11 mouse cellular contexts compared by ENCODE assay signal in genomic region chr2:38560296-38561227, GRCm38 (mm10). TPM values are rescaled to one million over a fixed set of nuclear protein-coding genes. Genes with fewer than 3 reads are reported as not detected.
DNase-seq lines count a peak whose midpoint lies in the region; ATAC-seq and TF ChIP-seq lines count a peak whose summit lies in the region.
"Had no signal": no experiment of that assay in that cellular context is flagged by ENCODE, and none has a peak within 500 bp of the region (broad histone marks: within the 10 kb centered on the region; RNA-seq: fewer than 3 reads in every experiment).

No protein-coding gene starts in this region.

- ATAC-seq in forebrain, embryonic 12.5 days (ENCODE audit: low FRiP score) = no peak
- 0 out of 2 replicates have a peak, but pooled peaks have one; percentile 14 for ATAC-seq in lung, embryonic 14.5 days (ENCODE audit: insufficient read depth)
- peak; percentile 44; the same call in 1 of the 2 replicates for ATAC-seq in hindbrain, embryonic 12.5 days (ENCODE audit: low FRiP score)
- ATAC-seq: liver, embryonic 12.5 days had no signal

- DNase-seq in forebrain, embryonic 10.5 days (ENCODE audit: extremely low spot score, low spot score) = no peak
- DNase-seq in lung, embryonic 14.5 days = no peak
- DNase-seq in lung, adult 2 months = no peak
- DNase-seq in testis, postnatal 10 days (ENCODE audit: low spot score) = peak; percentile 53
- no peak for DNase-seq in ovary, postnatal 14 days (ENCODE audit: low spot score)
- no peak for DNase-seq in thymus, postnatal 36 days
- DNase-seq: cerebellum, adult 11-12 months; kidney, adult 2 months had no signal

- no peak for TF ChIP-seq CTCF in lung, embryonic 14.5 days (IDR thresholded peaks at IDR 0.05; ENCODE audit: low read depth)
- TF ChIP-seq CTCF in lung, adult 2 months (IDR thresholded peaks at IDR 0.05; ENCODE audit: insufficient read depth, low read length) = no peak

- H3K9me3 ChIP-seq in forebrain, embryonic 10.5 days = no peaks in the 10 kb centered on the region
- no peaks in the 10 kb centered on the region for H3K9me3 ChIP-seq in forebrain, embryonic 12.5 days
- H3K9me3 ChIP-seq in lung, embryonic 14.5 days (ENCODE audit: low read depth, low read length) = no peaks in the 10 kb centered on the region
- no peaks in the 10 kb centered on the region for H3K9me3 ChIP-seq in hindbrain, embryonic 12.5 days (replicated peaks)
- H3K9me3 ChIP-seq: liver, embryonic 12.5 days had no signal

- 57% methylated on average over 17 of the region's 17 CpGs for WGBS in forebrain, embryonic 10.5 days
- WGBS in forebrain, embryonic 12.5 days = 51% methylated on average over 17 of the region's 17 CpGs
- WGBS in lung, embryonic 14.5 days = 78% methylated on average over 17 of the region's 17 CpGs
- WGBS in lung, adult 2 months = 82% methylated on average over 17 of the region's 17 CpGs
- 51% methylated on average over 17 of the region's 17 CpGs for WGBS in hindbrain, embryonic 12.5 days

- no peak overlapping the region for H3K9ac ChIP-seq in forebrain, embryonic 12.5 days
- no peak overlapping the region for H3K9ac ChIP-seq in lung, embryonic 14.5 days
- H3K9ac ChIP-seq in hindbrain, embryonic 12.5 days = no peak overlapping the region
- H3K9ac ChIP-seq: liver, embryonic 12.5 days had no signal

- no peak overlapping the region for H3K4me3 ChIP-seq in forebrain, embryonic 10.5 days
- no peak overlapping the region for H3K4me3 ChIP-seq in forebrain, embryonic 12.5 days (replicated peaks)
- H3K4me3 ChIP-seq in lung, embryonic 14.5 days (ENCODE audit: low read depth, low read length) = no peak overlapping the region
- no peak overlapping the region for H3K4me3 ChIP-seq in lung, adult 2 months (replicated peaks; ENCODE audit: extremely low read depth, low read depth, low read length)
- no peak overlapping the region for H3K4me3 ChIP-seq in hindbrain, embryonic 12.5 days
- H3K4me3 ChIP-seq: liver, embryonic 12.5 days had no signal

- H3K4me1 ChIP-seq in forebrain, embryonic 10.5 days = peaks cover 36% of the 10 kb centered on the region
- H3K4me1 ChIP-seq in forebrain, embryonic 12.5 days = peaks cover 15% of the 10 kb centered on the region
- H3K4me1 ChIP-seq in lung, embryonic 14.5 days (ENCODE audit: insufficient read depth) = no peaks in the 10 kb centered on the region
- no peaks in the 10 kb centered on the region for H3K4me1 ChIP-seq in lung, adult 2 months (ENCODE audit: control insufficient read depth, insufficient read depth, low read length)
- peaks cover 20% of the 10 kb centered on the region; the same call in 1 of the 2 replicates for H3K4me1 ChIP-seq in hindbrain, embryonic 12.5 days
- H3K4me1 ChIP-seq: liver, embryonic 12.5 days had no signal

- no peaks in the 10 kb centered on the region for H3K27me3 ChIP-seq in forebrain, embryonic 10.5 days (ENCODE audit: poor library complexity, severe bottlenecking)
- no peaks in the 10 kb centered on the region for H3K27me3 ChIP-seq in forebrain, embryonic 12.5 days
- H3K27me3 ChIP-seq in lung, embryonic 14.5 days (ENCODE audit: insufficient read depth, low read length) = no peaks in the 10 kb centered on the region
- H3K27me3 ChIP-seq in hindbrain, embryonic 12.5 days = no peaks in the 10 kb centered on the region
- H3K27me3 ChIP-seq: liver, embryonic 12.5 days had no signal

- H3K36me3 ChIP-seq in forebrain, embryonic 10.5 days (replicated peaks) = peaks cover 83% of the 10 kb centered on the region
- H3K36me3 ChIP-seq in forebrain, embryonic 12.5 days (replicated peaks) = peaks cover 54% of the 10 kb centered on the region
- peaks cover 49% of the 10 kb centered on the region for H3K36me3 ChIP-seq in lung, embryonic 14.5 days (ENCODE audit: insufficient read depth)
- H3K36me3 ChIP-seq in hindbrain, embryonic 12.5 days = peaks cover 11% of the 10 kb centered on the region; the same call in 1 of the 2 replicates

- H3K4me2 ChIP-seq in forebrain, embryonic 12.5 days = no peak overlapping the region
- no peak overlapping the region for H3K4me2 ChIP-seq in lung, embryonic 14.5 days
- H3K4me2 ChIP-seq in hindbrain, embryonic 12.5 days (replicated peaks) = no peak overlapping the region
- H3K4me2 ChIP-seq: liver, embryonic 12.5 days had no signal

- TF ChIP-seq POLR2A in lung, adult 2 months (IDR thresholded peaks at IDR 0.05; ENCODE audit: borderline replicate concordance, extremely low read depth, low read depth, low read length) = no peak

- peak overlapping the region; percentile 58; the same call in 1 of the 2 replicates for H3K27ac ChIP-seq in forebrain, embryonic 10.5 days
- H3K27ac ChIP-seq in forebrain, embryonic 12.5 days = no peak overlapping the region
- no peak overlapping the region for H3K27ac ChIP-seq in lung, embryonic 14.5 days (ENCODE audit: low read depth)
- no peak overlapping the region for H3K27ac ChIP-seq in hindbrain, embryonic 12.5 days
- H3K27ac ChIP-seq: liver, embryonic 12.5 days had no signal

RNA-seq across cellular contexts. Expression of gene Nek6, which starts 49.1 kb away (rescaled TPM):
- polyA plus RNA-seq in forebrain, embryonic 10.5 days (2016; fragmentation: Nextera tagmentation; extraction: Ambion mirVana) = 120 and 134 TPM in 2 replicates
- 125 and 132 TPM in 2 replicates for polyA plus RNA-seq in forebrain, embryonic 12.5 days (2016; fragmentation: Nextera tagmentation; extraction: Ambion mirVana)
- polyA plus RNA-seq in lung, embryonic 14.5 days (2014; fragmentation: Nextera tagmentation; extraction: Ambion mirVana) = 129 and 134 TPM in 2 replicates
- polyA plus RNA-seq in lung, adult 2 months (2012; rRNA removed) = 25.8 and 27.6 TPM in 2 replicates
- polyA plus RNA-seq in hindbrain, embryonic 12.5 days (2016; fragmentation: Nextera tagmentation; extraction: Ambion mirVana) = 85.7 and 94.8 TPM in 2 replicates
